Mouse (Mus musculus) midbrain, embryonic 10.5 days (tissue): ENCODE data around the gene Akt1. TPM values are rescaled to one million over a fixed set of nuclear protein-coding genes. Genes with fewer than 3 reads are reported as not detected.
A peak's percentile ranks its signal among the peaks of the same experiment; 100 is the strongest.

Source experiments
- DNase-seq: peaks from one replicate; pipeline ENCODE4 v3.0.0-alpha.2; 2017; ENCODE audit warnings: low spot score
- H3K27ac ChIP-seq: fragments of 300-500 bp; sonication (generic); replicated peaks from 2 replicates; pipeline ENCODE4 v1.5.1; 2016; ENCODE audit warnings: mild to moderate bottlenecking
- H3K27me3 ChIP-seq: fragments of 300-500 bp; sonication (generic); 2 replicates; pipeline ENCODE4 v1.6.1; 2016; ENCODE audit warnings: low read depth, mild to moderate bottlenecking; ENCODE audit not compliant: poor library complexity, severe bottlenecking
- H3K36me3 ChIP-seq: fragments of 300-500 bp; sonication (generic); 2 replicates; pipeline ENCODE4 v1.6.1; 2016; ENCODE audit warnings: mild to moderate bottlenecking, moderate library complexity
- H3K4me1 ChIP-seq: fragments of 300-500 bp; sonication (generic); 2 replicates; pipeline ENCODE4 v1.6.1; 2016
- H3K4me3 ChIP-seq: fragments of 300-500 bp; sonication (generic); 2 replicates; pipeline ENCODE4 v1.5.1; 2016; ENCODE audit warnings: mild to moderate bottlenecking, moderate library complexity
- H3K9me3 ChIP-seq: fragments of 300-500 bp; sonication (generic); replicated peaks from 2 replicates; pipeline ENCODE4 v1.6.1; 2016; ENCODE audit warnings: mild to moderate bottlenecking
- WGBS: fragments of 180-500 bp; shearing (Covaris S2); methylation state at CpG from one replicate; pipeline ENCODE4 v1.1.7; 2016; 5-methylcytosine and 5-hydroxymethylcytosine counted together
- polyA plus RNA-seq: library from polyadenylated mRNA; unstranded; fragments of >200 nt; fragmentation: Nextera tagmentation; extraction: Ambion mirVana; gene quantifications from 2 replicates; pipeline ENCODE4 v1.2.1, GENCODE M21; 2016

The Akt1 gene
- polyA plus RNA-seq, 1 experiment from 2014 or later = 44.5 TPM

DNA sequence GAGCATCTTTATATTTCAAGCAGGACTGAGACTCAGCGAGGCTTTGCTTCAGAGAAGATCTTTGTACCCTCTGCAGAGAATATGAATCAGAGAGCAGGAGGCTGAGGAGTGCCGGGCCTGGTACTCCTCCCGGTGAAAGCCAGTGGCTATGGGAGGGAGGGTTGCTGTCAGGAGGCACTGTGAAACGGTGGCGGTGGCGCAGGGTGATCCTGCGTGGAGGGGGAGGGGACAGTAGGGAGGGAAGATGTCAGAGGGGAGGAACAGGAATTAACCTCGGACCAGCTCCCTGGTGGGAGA, 32.8 kb upstream of the Akt1 start:
- Histone ChIP-seq H3K27ac (0 out of 2 replicates have a peak overlapping the region, but pooled peaks have one; percentile 4), H3K4me3 (peak overlapping the region; percentile 7; the same call in 1 of the 2 replicates), H3K36me3 (no peaks in the 10 kb centered on the region), H3K27me3 (peaks cover 43% of the 10 kb centered on the region), H3K9me3 (no peaks in the 10 kb centered on the region), H3K4me1 (peaks cover 11% of the 10 kb centered on the region)
- 23% methylated on average over 8 of the region's 8 CpGs for WGBS
- DNase-seq = no peak

DNA sequence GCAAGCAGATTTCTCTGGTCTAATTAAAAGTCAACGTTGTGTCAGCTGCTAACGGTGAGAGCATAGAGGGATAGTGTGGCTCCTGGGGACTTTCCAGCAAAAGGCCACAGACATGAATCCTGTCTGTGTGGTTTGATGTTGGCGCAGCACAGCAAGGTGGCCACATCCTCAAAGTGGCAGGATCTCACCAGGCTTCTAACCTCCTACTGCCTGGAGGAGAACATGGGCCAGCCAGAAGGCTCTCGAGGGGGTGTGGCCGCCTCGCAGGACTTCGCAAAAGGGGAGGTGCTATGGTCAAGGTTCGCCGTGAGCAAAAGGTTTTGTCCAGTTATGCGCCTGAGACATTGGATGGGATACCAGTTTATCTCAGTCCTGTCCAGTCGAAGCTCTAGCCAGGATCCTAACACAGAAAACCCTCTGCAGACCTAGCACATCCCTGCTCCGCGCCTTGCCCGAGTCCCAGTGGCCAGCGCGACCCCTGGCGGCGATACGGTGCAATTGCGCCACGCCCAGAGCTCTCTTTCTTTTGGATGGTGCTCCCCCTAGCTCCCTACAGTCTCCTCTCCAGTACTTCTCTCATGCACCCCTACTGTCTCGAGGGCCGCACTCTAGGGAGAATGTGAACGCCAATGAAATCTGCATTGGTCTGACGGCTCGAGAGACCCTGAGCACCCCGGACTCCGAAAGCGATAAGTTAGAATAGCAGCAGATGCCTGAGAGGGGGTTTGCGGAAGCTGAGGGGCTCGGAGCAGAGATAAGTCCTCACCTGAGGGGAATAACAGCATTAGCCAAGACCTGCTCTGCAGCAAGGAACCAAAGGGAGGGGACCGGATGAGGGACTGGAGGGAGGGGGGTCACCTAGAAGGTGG, 32.3 kb upstream of the Akt1 start:
- WGBS = 15% methylated on average over 32 of the region's 32 CpGs
- Histone ChIP-seq H3K27me3 (peaks cover 49% of the 10 kb centered on the region), H3K4me3 (peak overlapping the region; percentile 7), H3K4me1 (peaks cover 11% of the 10 kb centered on the region), H3K27ac (0 out of 2 replicates have a peak overlapping the region, but pooled peaks have one; percentile 4), H3K9me3 (no peaks in the 10 kb centered on the region), H3K36me3 (no peaks in the 10 kb centered on the region)
- peak; percentile 90 for DNase-seq

DNA sequence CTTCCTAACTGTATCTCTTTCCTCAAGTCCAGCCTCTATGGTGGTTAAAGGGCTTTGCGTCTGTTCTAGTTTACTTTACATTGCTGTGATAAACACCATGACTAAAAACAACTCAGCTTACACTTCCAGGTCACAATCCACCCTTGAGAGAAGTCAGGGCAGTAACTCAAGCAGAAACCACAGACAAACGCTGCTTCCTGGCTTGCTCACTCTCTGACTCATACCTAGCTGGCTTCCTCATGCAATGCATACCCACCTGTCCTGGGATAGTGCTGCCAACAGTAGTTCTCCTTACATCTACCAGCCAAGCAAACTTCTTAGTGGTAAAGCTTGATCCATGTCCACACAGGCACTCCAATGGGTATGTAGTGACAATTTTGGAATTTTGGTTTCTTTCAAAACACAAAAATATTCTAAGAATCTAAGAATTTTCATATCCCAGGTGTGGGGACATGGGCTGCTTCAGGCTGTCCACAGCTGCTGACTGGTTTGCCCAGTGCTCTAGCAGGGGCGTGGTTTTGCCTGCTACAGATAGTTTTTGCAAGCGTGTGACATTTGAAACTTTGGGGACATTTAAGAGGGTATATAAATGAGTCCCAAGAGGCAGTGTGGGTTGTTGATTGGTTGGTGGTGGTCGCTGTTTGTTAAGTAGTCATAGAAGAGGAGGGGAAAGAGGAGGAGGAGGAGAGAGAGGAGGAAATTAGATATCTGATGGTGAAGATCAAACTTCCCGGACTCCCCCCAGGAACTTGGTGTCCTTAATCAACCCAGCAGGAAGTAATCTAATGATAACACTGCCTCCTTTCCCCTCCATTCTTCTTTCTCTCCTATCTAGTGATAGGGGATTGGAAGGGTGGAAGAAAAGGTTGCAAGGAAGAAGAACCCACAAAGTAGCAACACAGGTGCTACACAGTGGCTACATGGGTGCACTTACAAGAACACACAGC, 28.0 kb upstream of the Akt1 start:
- Histone ChIP-seq H3K4me1 (peaks cover 19% of the 10 kb centered on the region), H3K27ac (no peak overlapping the region), H3K36me3 (no peaks in the 10 kb centered on the region), H3K9me3 (no peaks in the 10 kb centered on the region), H3K4me3 (no peak overlapping the region), H3K27me3 (peaks cover 58% of the 10 kb centered on the region)
- 75% methylated on average over 6 of the region's 6 CpGs for WGBS
- no peak for DNase-seq

DNA sequence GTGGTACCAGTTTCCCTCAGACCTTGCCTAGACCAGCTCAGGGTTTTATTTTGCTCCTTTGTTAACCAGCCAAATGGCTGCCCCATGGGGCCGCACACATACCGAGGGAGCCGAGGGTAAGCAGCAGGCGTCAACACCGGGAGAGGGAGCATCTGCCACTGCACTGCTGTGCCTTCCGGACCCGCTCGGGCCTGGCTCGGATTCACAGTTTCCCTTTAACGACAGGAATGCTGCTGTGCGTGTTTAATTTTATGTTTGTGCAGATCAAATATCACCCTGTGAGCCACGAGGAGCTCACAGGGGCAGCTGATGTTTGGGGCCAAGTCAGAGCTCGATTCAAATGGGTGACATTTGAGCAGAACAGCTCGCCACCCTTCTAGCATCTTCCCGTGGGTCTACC, 25.8 kb upstream of the Akt1 start:
- Histone ChIP-seq H3K27me3 (peaks cover 43% of the 10 kb centered on the region), H3K36me3 (no peaks in the 10 kb centered on the region), H3K4me1 (peaks cover 9% of the 10 kb centered on the region), H3K9me3 (no peaks in the 10 kb centered on the region), H3K27ac (no peak overlapping the region), H3K4me3 (peak overlapping the region; percentile 0; the same call in 1 of the 2 replicates)
- 24% methylated on average over 15 of the region's 15 CpGs for WGBS
- no peak for DNase-seq

DNA sequence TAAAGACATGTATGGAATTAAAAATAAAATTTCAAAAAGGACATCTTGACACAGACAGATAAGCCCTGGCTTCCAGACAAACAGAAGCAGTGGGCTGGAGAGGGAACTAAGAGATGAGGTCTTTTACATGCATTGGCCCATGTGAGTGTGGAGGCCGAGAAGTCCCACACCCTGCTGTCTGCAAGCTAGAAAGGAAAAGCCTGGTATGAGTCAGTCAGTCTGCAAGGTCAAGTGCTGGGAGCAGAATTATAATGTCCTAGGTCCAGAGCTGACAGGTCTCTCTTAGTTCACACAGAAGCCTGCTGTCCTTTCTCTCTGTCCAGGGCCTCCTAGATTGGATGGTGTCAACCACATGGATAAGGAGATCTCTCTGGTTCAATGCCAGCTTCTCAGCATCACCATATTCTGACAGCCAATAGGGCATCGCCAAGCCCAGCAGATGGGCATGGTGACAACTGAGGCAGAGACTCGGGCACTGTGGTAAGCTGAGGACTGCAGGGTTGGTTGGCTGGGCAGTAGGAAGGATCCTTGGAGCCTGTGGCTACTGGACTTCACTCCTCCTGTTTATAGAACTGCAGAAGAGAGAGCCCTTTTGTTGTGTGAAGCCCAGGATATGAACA, 22.2 kb upstream of the Akt1 start:
- no peak for DNase-seq
- WGBS = 88% methylated on average over 3 of the region's 3 CpGs
- H3K27me3 ChIP-seq = peaks cover 30% of the 10 kb centered on the region
- H3K36me3 ChIP-seq = no peaks in the 10 kb centered on the region
- H3K4me3 ChIP-seq = no peak overlapping the region
- H3K27ac ChIP-seq = no peak overlapping the region
- peaks cover 31% of the 10 kb centered on the region for H3K4me1 ChIP-seq
- no peaks in the 10 kb centered on the region for H3K9me3 ChIP-seq

DNA sequence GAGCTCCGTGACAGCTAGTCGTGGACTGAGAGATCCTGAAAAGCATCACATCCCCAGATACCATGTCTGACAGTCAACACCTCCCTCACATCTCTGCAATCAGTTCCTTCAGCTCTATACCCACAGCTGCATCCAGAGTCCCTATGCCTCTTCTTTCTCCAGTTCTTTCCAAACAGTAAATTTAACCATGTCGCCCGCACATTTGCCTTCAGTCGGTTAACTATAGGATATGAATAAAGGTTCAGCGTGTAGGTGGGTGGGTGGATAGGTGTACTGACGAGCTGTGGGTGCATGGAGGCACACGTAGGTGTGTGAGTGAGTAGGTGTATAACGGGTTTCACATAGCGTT, 19.4 kb upstream of the Akt1 start:
- DNase-seq = no peak
- Histone ChIP-seq H3K36me3 (no peaks in the 10 kb centered on the region), H3K4me1 (peaks cover 22% of the 10 kb centered on the region), H3K27me3 (peaks cover 3% of the 10 kb centered on the region; the same call in 1 of the 2 replicates), H3K27ac (peak overlapping the region; percentile 95), H3K9me3 (no peaks in the 10 kb centered on the region), H3K4me3 (peak overlapping the region; percentile 77)
- WGBS = 85% methylated on average over 10 of the region's 10 CpGs

DNA sequence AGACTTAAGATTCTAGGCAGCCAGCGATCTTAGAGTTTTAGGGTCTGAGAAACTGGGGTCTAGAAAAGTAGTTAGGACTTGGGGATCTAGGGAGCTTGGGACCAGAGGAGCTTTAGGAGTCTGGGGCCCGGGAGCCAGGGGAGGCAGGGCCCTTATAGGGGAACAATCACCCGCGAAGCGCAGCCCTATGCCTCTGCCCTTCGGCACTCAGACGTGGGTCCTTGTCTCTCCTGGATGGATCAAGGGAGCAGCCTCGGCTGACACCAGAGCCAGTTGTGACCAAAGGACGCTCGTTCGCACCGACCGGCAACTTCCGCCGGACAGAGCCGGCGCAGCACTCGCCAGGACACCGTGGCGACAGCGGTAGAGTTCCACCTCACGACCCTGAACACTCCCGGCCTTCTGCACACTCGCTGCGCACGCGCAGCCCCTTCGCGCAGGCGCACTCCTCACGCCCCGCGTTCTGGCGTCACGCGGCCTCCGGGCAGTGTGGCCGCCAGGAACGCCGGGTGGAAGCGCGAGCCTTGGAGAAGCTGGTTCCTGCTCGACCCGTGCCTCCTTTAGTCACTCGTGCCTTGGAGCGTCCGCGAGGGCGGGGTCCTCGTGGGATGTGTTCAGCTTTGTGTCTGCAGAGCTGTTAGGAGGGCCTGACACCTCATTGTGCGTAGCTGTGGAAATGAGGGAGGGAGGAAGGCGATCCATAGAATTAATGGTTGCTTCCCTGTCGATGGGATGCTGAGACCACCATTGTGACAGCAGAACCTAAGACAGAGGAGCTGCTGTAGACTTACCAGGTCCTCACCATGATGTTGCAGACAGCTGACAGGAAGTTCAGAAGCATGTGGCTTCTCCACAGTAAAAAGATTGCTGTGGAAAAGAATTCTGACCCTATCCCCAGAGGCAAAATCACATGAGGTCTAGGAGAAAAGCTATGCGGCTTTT, 18.8 kb upstream of the Akt1 start:
- H3K36me3 ChIP-seq = no peaks in the 10 kb centered on the region
- peaks cover 3% of the 10 kb centered on the region for H3K27me3 ChIP-seq
- H3K9me3 ChIP-seq = no peaks in the 10 kb centered on the region
- peak overlapping the region; percentile 95 for H3K27ac ChIP-seq
- WGBS = 4% methylated on average over 54 of the region's 54 CpGs
- peak overlapping the region; percentile 77 for H3K4me3 ChIP-seq
- H3K4me1 ChIP-seq = peaks cover 22% of the 10 kb centered on the region
- peak; percentile 94 for DNase-seq

DNA sequence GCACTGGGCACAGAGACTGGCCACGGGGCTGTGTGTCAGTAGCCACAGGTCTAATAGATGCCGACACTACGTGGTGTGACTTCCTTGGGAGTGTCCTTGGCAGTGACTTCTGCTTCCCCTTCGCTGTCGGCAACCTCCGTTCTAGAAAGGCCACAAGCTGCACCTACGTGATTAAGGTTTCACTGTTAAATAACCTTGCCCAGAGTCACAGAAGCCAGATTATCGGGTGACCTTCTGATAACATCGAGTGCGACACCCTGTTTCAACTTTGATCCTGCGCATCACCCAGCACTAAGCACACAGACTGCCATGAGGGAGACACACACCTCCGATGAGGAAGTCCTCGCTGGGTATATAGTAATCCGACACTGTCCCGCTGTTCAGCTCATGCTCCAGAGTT, 13.8 kb upstream of the Akt1 start:
- 80% methylated on average over 15 of the region's 15 CpGs for WGBS
- peaks cover 6% of the 10 kb centered on the region; the same call in 1 of the 2 replicates for H3K36me3 ChIP-seq
- no peak overlapping the region for H3K27ac ChIP-seq

DNA sequence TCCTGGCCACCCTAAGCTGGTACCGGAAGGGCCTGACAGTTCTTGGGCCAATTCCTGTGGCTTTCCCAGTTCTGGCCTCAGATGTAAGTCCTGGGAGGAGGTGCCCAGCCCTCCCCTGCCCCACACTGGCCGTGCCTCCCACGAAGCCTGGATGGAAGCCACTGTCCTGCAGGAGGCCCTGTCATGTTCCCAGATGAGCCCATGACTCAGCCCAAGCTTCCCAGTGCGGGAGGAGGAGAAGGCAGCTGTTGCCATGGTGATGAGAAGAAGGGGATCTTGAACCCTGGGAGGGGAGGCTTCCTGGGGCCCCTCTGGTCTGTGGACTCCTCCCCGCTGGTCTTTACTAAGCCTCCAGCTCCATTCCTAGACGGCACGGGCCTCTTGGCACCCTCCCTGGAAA, 8.7 kb upstream of the Akt1 start:
- Histone ChIP-seq H3K9me3 (no peaks in the 10 kb centered on the region), H3K4me3 (no peak overlapping the region), H3K27ac (0 out of 2 replicates have a peak overlapping the region, but pooled peaks have one; percentile 23), H3K27me3 (peaks cover 51% of the 10 kb centered on the region), H3K36me3 (peaks cover 25% of the 10 kb centered on the region), H3K4me1 (peaks cover 45% of the 10 kb centered on the region)
- no peak for DNase-seq
- WGBS = 48% methylated on average over 7 of the region's 7 CpGs

More for the DNA sequence above, 13.8 kb upstream of the Akt1 start:
- no peaks in the 10 kb centered on the region for H3K9me3 ChIP-seq
- DNase-seq = no peak
- no peak overlapping the region for H3K4me3 ChIP-seq
- peaks cover under 1% of the 10 kb centered on the region for H3K27me3 ChIP-seq
- peaks cover 17% of the 10 kb centered on the region for H3K4me1 ChIP-seq

DNA sequence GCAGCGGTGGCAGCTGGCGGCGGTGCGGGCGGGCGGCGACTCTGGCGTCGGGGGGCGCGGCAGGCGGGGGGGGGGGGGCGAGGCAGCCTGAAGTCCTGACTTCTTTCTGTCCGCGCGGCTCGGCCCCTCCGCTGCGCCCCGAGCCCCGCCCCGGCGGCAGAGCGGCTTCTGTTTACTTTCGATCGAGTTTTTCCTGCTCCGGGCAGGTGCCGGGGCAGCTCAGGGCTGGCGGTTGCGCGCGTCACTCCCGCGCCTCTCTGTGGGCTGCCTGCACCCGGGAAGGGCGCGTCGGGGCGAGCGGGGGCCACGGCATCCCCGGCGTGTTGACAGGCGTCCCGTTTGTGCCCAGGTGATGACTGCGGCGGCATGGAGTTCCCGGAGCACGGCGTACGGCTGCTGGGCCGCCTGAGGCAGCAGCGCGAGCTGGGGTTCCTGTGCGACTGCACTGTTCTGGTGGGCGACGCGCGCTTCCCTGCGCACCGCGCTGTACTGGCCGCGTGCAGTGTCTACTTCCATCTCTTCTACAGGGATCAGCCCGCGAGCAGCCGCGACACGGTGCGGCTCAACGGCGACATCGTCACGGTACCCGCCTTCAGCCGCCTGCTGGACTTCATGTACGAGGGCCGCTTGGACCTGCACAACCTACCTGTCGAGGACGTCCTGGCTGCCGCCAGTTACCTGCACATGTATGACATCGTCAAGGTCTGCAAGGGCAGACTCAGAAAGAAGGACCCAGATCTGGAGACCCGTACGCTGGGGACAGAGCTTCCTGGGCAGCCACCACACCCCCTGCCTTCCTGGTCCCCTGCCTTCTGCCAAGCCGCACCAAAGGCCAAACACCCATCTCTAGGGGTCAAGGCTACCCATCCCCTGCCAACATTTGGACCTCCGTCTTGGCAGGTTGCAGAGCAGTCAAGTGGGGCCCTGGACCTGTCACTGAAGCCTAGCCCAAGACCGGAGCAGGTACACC, 4.6 kb upstream of the Akt1 start:
- Histone ChIP-seq H3K4me3 (peak overlapping the region; percentile 70), H3K9me3 (no peaks in the 10 kb centered on the region), H3K36me3 (peaks cover 18% of the 10 kb centered on the region), H3K27me3 (peaks cover 76% of the 10 kb centered on the region), H3K4me1 (peaks cover 73% of the 10 kb centered on the region), H3K27ac (peak overlapping the region; percentile 86)
- peak; percentile 57 for DNase-seq
- 3% methylated on average over 75 of the region's 87 CpGs for WGBS

DNA sequence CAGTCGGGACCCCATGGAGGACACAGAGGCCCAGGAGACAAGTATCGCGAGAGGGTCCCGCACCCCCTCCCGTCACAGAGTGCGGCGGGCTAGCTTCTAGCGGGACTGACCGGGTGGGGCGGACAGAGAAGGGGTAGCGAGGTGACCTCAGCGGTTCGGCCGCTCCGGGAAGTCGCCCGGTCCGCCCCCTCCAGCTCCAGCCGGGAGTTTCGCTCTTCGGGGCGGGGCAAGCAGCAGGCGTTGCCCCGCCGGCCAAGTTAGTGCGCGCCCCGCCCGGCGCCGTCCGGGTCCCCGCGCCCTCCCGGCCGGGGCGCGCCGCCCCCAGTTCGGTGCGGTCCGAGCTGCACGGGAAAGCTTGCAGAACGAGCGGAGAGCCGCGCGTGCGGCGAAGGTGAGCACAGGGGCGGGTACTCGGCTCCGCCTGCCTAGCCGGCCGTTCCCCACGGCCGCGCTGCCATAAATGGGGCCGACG, 3.9 kb upstream of the Akt1 start, which contains the start of gene Zbtb42:
Zbtb42 (plus strand) TSS at position 274 of the 472 bp plus-strand sequence.
- Histone ChIP-seq H3K36me3 (peaks cover 18% of the 10 kb centered on the region), H3K9me3 (no peaks in the 10 kb centered on the region), H3K27me3 (peaks cover 76% of the 10 kb centered on the region), H3K4me1 (peaks cover 72% of the 10 kb centered on the region), H3K4me3 (peak within 1 kb of the TSS; percentile 70), H3K27ac (peak within 1 kb of the TSS; percentile 86)
- DNase-seq = peak; percentile 88
- under 1% methylated on average over 44 of the region's 60 CpGs for WGBS
